In the genomic region with DNA sequence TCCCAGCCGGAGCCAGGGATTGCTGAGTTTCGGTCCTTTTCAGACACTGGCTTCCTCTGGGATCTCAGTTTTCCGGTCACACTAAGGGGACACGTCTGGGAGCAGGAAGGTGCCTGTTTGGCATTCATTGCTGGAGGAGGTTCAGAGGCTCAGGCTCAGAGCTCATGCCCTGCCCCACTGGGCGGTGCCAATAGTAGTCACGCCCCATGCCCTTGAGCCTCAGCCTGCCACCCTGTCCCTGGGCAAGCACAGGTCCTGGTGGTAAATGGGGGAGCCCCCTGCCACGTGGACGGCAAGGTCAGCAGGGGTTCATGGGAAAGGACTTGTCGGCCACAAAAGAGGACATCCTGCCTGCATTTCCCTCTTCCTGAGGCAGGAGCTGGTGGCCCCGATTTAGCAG, we compare ENCODE assay signal across 11 mouse cellular contexts. TPM values are rescaled to one million over a fixed set of nuclear protein-coding genes. Genes with fewer than 3 reads are reported as not detected.
DNase-seq lines count a peak whose midpoint lies in the region; ATAC-seq lines count a peak whose summit lies in the region.
"Had no signal": no experiment of that assay in that cellular context is flagged by ENCODE, and none has a peak within 500 bp of the region (broad histone marks: within the 10 kb centered on the region; RNA-seq: fewer than 3 reads in every experiment).

No protein-coding gene starts in this region.

- H3K4me2 ChIP-seq in kidney, embryonic 15.5 days, result peak overlapping the region; percentile 40

- H3K27me3 ChIP-seq in kidney, embryonic 15.5 days, result peaks cover 35% of the 10 kb centered on the region

- peak; percentile 45; the same call in 1 of the 2 replicates for ATAC-seq in kidney, embryonic 15.5 days (replicated peaks; ENCODE audit: low FRiP score)
- ATAC-seq: activated CD4-positive, CD25-positive, alpha-beta regulatory T cell, adult 4 months had no signal

- no peaks in the 10 kb centered on the region for H3K9me3 ChIP-seq in kidney, embryonic 15.5 days (replicated peaks)

- H3K9ac ChIP-seq in kidney, embryonic 15.5 days, result no peak overlapping the region

- peak; percentile 69 to 79 for DNase-seq in adrenal gland, adult (ENCODE audit: inconsistent age in 2 of 2, low spot score in 1 of 2)
- DNase-seq in adrenal gland, adult 18-20 months (ENCODE audit: low spot score in 2 of 2), result no peak
- peak; percentile 68 for DNase-seq in heart, adult 8-10 months (ENCODE audit: low spot score)
- peak; percentile 62 for DNase-seq in lung, postnatal 10 days
- DNase-seq in thymus, postnatal 25 days, result no peak
- DNase-seq in ovary, postnatal 10 days (ENCODE audit: low spot score), result no peak
- no peak for DNase-seq in yolk sac, embryonic 10.5 days (ENCODE audit: low spot score)
- DNase-seq: layer of hippocampus, adult 9-11 months had no signal

- no peak overlapping the region for H3K27ac ChIP-seq in kidney, embryonic 15.5 days

- H3K36me3 ChIP-seq in kidney, embryonic 15.5 days, result no peaks in the 10 kb centered on the region

- peaks cover 17% of the 10 kb centered on the region for H3K4me1 ChIP-seq in kidney, embryonic 15.5 days

- H3K4me3 ChIP-seq in kidney, embryonic 15.5 days (replicated peaks), result no peak overlapping the region

- 4% methylated on average over 10 of the region's 10 CpGs for WGBS in kidney, embryonic 15.5 days

RNA-seq across cellular contexts. Expression of a gene that starts 4.3 kb away (rescaled TPM):
- total RNA-seq in adrenal gland, adult 18-20 months (2021), result 10 to 100 TPM; 14.4 to 14.5 TPM
- total RNA-seq in heart, adult 8-10 months (2022), result 10 to 100 TPM; 11.8 to 12.4 (median 12.2) TPM
- 8.3 and 10.1 TPM in 2 replicates for polyA plus RNA-seq in kidney, embryonic 15.5 days (2015; fragmentation: Nextera tagmentation; extraction: Ambion mirVana)
- polyA plus RNA-seq: activated CD4-positive, CD25-positive, alpha-beta regulatory T cell, adult 4 months had no signal

RNA-seq across cellular contexts. Expression of a gene that starts 50.1 kb away (rescaled TPM):
- not detected for total RNA-seq in adrenal gland, adult 18-20 months (2021)
- total RNA-seq in heart, adult 8-10 months (2022), result 1 to 10 TPM in 2 of 4 experiments, under 1 TPM in 1, not detected in 1; 0.72 to 2.7 (median 1.4) TPM
- polyA plus RNA-seq in kidney, embryonic 15.5 days (2015; fragmentation: Nextera tagmentation; extraction: Ambion mirVana), result not detected in 2 replicates
- polyA plus RNA-seq: neural tube, embryonic 14.5 days had no signal

RNA-seq across cellular contexts. Expression of a gene that starts 56.7 kb away (rescaled TPM):
- not detected for total RNA-seq in adrenal gland, adult 18-20 months (2021)
- total RNA-seq in heart, adult 8-10 months (2022), result not detected
- polyA plus RNA-seq in kidney, embryonic 15.5 days (2015; fragmentation: Nextera tagmentation; extraction: Ambion mirVana), result not detected in 2 replicates
- polyA plus RNA-seq: activated CD4-positive, CD25-positive, alpha-beta regulatory T cell, adult 4 months; neural tube, embryonic 14.5 days had no signal

Comparison
In these comparisons a context has a peak if more than half of its experiments do, and no peak if none do; other contexts are left out.
1. DNase-seq: peak in adrenal gland, adult (2 of 2), heart, adult 8-10 months (single experiment) and lung, postnatal 10 days (single experiment); none in adrenal gland, adult 18-20 months (0 of 2), thymus, postnatal 25 days (single experiment), ovary, postnatal 10 days (single experiment) and yolk sac, embryonic 10.5 days (single experiment).